8 mouse cellular contexts compared by ENCODE assay signal in the genomic region with DNA sequence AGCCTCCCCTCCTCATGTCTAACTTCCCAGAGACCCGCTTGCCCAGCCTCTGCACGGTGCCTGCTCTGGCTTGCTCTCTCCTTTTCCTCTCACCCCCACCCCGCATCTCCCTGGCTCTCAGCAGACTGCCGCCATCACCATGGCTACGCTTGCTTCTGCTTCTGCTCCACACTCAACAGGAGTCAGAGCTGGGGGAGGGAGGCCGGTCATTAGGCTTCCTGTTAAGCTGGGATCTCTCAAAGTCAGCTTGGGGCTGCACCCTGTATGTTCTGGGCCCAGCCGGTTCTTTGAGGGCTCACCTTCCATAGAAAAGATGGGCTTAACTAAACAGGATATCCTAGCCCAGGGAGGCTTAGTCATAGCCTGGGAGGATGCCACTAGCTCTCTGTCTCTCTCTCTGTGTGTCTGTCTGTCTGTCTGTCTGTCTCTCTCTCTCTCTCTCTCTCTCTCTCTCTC.
DNase-seq lines count a peak whose midpoint lies in the region; ATAC-seq and TF ChIP-seq lines count a peak whose summit lies in the region.

No protein-coding gene starts in this region.

- ATAC-seq in embryonic facial prominence, embryonic 15.5 days (ENCODE audit: insufficient number of reproducible peaks, low FRiP score, low TSS enrichment, low read depth) = peak; percentile 48
- ATAC-seq in hindbrain, embryonic 15.5 days (ENCODE audit: low FRiP score, low read depth) = peak; percentile 97

- H3K27me3 ChIP-seq in embryonic facial prominence, embryonic 15.5 days = no peaks in the 10 kb centered on the region
- H3K27me3 ChIP-seq in hindbrain, embryonic 15.5 days = no peaks in the 10 kb centered on the region
- H3K27me3 ChIP-seq in small intestine, adult 2 months (ENCODE audit: control insufficient read depth, insufficient read depth, low read length) = no peaks in the 10 kb centered on the region

- DNase-seq in CD4-positive helper T cell, adult 2 months (ENCODE audit: low read depth, low spot score) = peak; percentile 16
- DNase-seq in R1 (ENCODE audit: low read depth, low spot score) = peak; percentile 80
- peak; percentile 52 to 74 for DNase-seq in left cerebral cortex, adult 9 months (ENCODE audit: low spot score in 2 of 2)
- peak; percentile 79 for DNase-seq in mesoderm, embryonic 11.5 days (ENCODE audit: low read depth, low spot score)
- no peak for DNase-seq in testis, postnatal 14 days (ENCODE audit: low spot score)

- H3K36me3 ChIP-seq in embryonic facial prominence, embryonic 15.5 days = no peaks in the 10 kb centered on the region
- H3K36me3 ChIP-seq in hindbrain, embryonic 15.5 days = no peaks in the 10 kb centered on the region
- H3K36me3 ChIP-seq in small intestine, adult 2 months (ENCODE audit: control insufficient read depth, insufficient read depth, low read length) = no peaks in the 10 kb centered on the region

- no peak for TF ChIP-seq POLR2A in small intestine, adult 2 months (IDR thresholded peaks at IDR 0.05; ENCODE audit: low read depth, low read length)

- no peaks in the 10 kb centered on the region for H3K9me3 ChIP-seq in embryonic facial prominence, embryonic 15.5 days (replicated peaks)
- no peaks in the 10 kb centered on the region for H3K9me3 ChIP-seq in hindbrain, embryonic 15.5 days

- no peak for TF ChIP-seq CTCF in small intestine, adult 2 months (IDR thresholded peaks at IDR 0.05; ENCODE audit: extremely low read depth, insufficient read length, insufficient replicate concordance, low read depth, low read length)

- H3K9ac ChIP-seq in embryonic facial prominence, embryonic 15.5 days = no peak overlapping the region
- H3K9ac ChIP-seq in hindbrain, embryonic 15.5 days = peak overlapping the region; percentile 18; the same call in 1 of the 2 replicates

- no peak overlapping the region for H3K4me3 ChIP-seq in embryonic facial prominence, embryonic 15.5 days (replicated peaks)
- H3K4me3 ChIP-seq in hindbrain, embryonic 15.5 days = no peak overlapping the region
- H3K4me3 ChIP-seq in small intestine, adult 2 months (ENCODE audit: low read depth, low read length) = no peak overlapping the region

- no peak overlapping the region for H3K4me2 ChIP-seq in embryonic facial prominence, embryonic 15.5 days (replicated peaks)
- peak overlapping the region; percentile 29 for H3K4me2 ChIP-seq in hindbrain, embryonic 15.5 days

- H3K4me1 ChIP-seq in embryonic facial prominence, embryonic 15.5 days = peaks cover 18% of the 10 kb centered on the region
- H3K4me1 ChIP-seq in hindbrain, embryonic 15.5 days (replicated peaks) = peaks cover 15% of the 10 kb centered on the region
- peaks cover 50% of the 10 kb centered on the region for H3K4me1 ChIP-seq in small intestine, adult 2 months (ENCODE audit: control insufficient read depth, insufficient read depth, insufficient read length, low read length)

- H3K27ac ChIP-seq in embryonic facial prominence, embryonic 15.5 days (replicated peaks) = no peak overlapping the region
- peak overlapping the region; percentile 65 for H3K27ac ChIP-seq in hindbrain, embryonic 15.5 days (replicated peaks)
- peak overlapping the region; percentile 90 for H3K27ac ChIP-seq in small intestine, adult 2 months (ENCODE audit: insufficient read depth, low read depth, low read length)

- WGBS in embryonic facial prominence, embryonic 15.5 days = 4% methylated on average over 7 of the region's 7 CpGs
- 3% methylated on average over 7 of the region's 7 CpGs for WGBS in hindbrain, embryonic 15.5 days
- 45% methylated on average over 7 of the region's 7 CpGs for WGBS in small intestine, adult 2 months
